In genomic region chr17:17403038-17403437, GRCm38 (mm10) we compare ENCODE assay signal across 9 mouse cellular contexts. TPM values are rescaled to one million over a fixed set of nuclear protein-coding genes. Genes with fewer than 3 reads are reported as not detected.
DNase-seq lines count a peak whose midpoint lies in the region; ATAC-seq and TF ChIP-seq lines count a peak whose summit lies in the region.
"Had no signal": no experiment of that assay in that cellular context is flagged by ENCODE, and none has a peak within 500 bp of the region (broad histone marks: within the 10 kb centered on the region; RNA-seq: fewer than 3 reads in every experiment).

No protein-coding gene starts in this region.

- intact Hi-C loops in heart, postnatal 10 days (cut with DNase I): loop anchor here (5.0 kb wide), 1 partner anchor 119 kb away; no protein-coding TSS in a partner anchor

- H3K36me3 ChIP-seq in heart, embryonic 13.5 days: no peaks in the 10 kb centered on the region
- H3K36me3 ChIP-seq in E14TG2a.4 (ENCODE audit: insufficient read depth, low read length): no peaks in the 10 kb centered on the region
- no peaks in the 10 kb centered on the region for H3K36me3 ChIP-seq in forebrain, embryonic 15.5 days
- H3K36me3 ChIP-seq in midbrain, embryonic 11.5 days (ENCODE audit: control insufficient read depth, insufficient read depth, low read length): no peaks in the 10 kb centered on the region

- H3K9ac ChIP-seq in heart, embryonic 13.5 days: no peak overlapping the region
- H3K9ac ChIP-seq in forebrain, embryonic 15.5 days (replicated peaks): peak overlapping the region; percentile 51
- peak overlapping the region; percentile 24; the same call in 1 of the 2 replicates for H3K9ac ChIP-seq in midbrain, embryonic 11.5 days (ENCODE audit: low read length)

- H3K27me3 ChIP-seq in heart, embryonic 13.5 days (replicated peaks): no peaks in the 10 kb centered on the region
- H3K27me3 ChIP-seq in E14TG2a.4 (ENCODE audit: insufficient read depth, low read length): no peaks in the 10 kb centered on the region
- H3K27me3 ChIP-seq in forebrain, embryonic 15.5 days: no peaks in the 10 kb centered on the region
- H3K27me3 ChIP-seq in midbrain, embryonic 11.5 days (ENCODE audit: control insufficient read depth, insufficient read depth, low read length): no peaks in the 10 kb centered on the region; the same call in 1 of the 2 replicates

- 27% methylated on average over 5 of the region's 5 CpGs for WGBS in heart, embryonic 13.5 days
- 1% methylated on average over 5 of the region's 5 CpGs for WGBS in forebrain, embryonic 15.5 days
- WGBS in midbrain, embryonic 11.5 days: 11% methylated on average over 5 of the region's 5 CpGs

- H3K9me3 ChIP-seq in heart, embryonic 13.5 days: no peaks in the 10 kb centered on the region
- H3K9me3 ChIP-seq in E14TG2a.4 (ENCODE audit: low read length): no peaks in the 10 kb centered on the region
- no peaks in the 10 kb centered on the region for H3K9me3 ChIP-seq in forebrain, embryonic 15.5 days
- H3K9me3 ChIP-seq in midbrain, embryonic 11.5 days (ENCODE audit: control insufficient read depth, low read length): no peaks in the 10 kb centered on the region

- no peak for TF ChIP-seq CTCF in E14TG2a.4 (conservative IDR thresholded peaks at IDR 0.05; ENCODE audit: low read length)

- H3K4me3 ChIP-seq in heart, embryonic 13.5 days: peak overlapping the region; percentile 21; the same call in 1 of the 2 replicates
- 0 out of 2 replicates have a peak overlapping the region, but pooled peaks have one; percentile 14 for H3K4me3 ChIP-seq in E14TG2a.4 (replicated peaks; ENCODE audit: low read length)
- peak overlapping the region; percentile 43 for H3K4me3 ChIP-seq in forebrain, embryonic 15.5 days
- H3K4me3 ChIP-seq in midbrain, embryonic 11.5 days (ENCODE audit: low read depth, low read length): peak overlapping the region; percentile 38

- DNase-seq in heart, postnatal 10 days: no peak
- peak; percentile 86 for DNase-seq in midbrain, embryonic 11.5 days (ENCODE audit: low spot score, missing footprints)
- no peak for DNase-seq in cerebellum, adult 8-10 months
- no peak for DNase-seq in adrenal gland, postnatal 36 days
- DNase-seq in adrenal gland, postnatal 10 days: no peak

- peak overlapping the region; percentile 42 for H3K4me2 ChIP-seq in heart, embryonic 13.5 days
- H3K4me2 ChIP-seq in forebrain, embryonic 15.5 days (replicated peaks): peak overlapping the region; percentile 47
- H3K4me2 ChIP-seq in midbrain, embryonic 11.5 days: peak overlapping the region; percentile 49

- H3K27ac ChIP-seq in heart, embryonic 13.5 days (replicated peaks): no peak overlapping the region
- peak overlapping the region; percentile 91 for H3K27ac ChIP-seq in forebrain, embryonic 15.5 days (replicated peaks)
- peak overlapping the region; percentile 17; the same call in 1 of the 2 replicates for H3K27ac ChIP-seq in midbrain, embryonic 11.5 days (ENCODE audit: low read depth, low read length)

- ATAC-seq in heart, embryonic 13.5 days (ENCODE audit: extremely low read depth, insufficient number of reproducible peaks, low FRiP score, low TSS enrichment): no peak
- peak; percentile 61 for ATAC-seq in forebrain, embryonic 15.5 days (replicated peaks)
- peak; percentile 38 for ATAC-seq in midbrain, embryonic 11.5 days (ENCODE audit: low FRiP score)

- H3K4me1 ChIP-seq in heart, embryonic 13.5 days: peaks cover 12% of the 10 kb centered on the region
- H3K4me1 ChIP-seq in E14TG2a.4 (replicated peaks; ENCODE audit: low read depth, low read length): peaks cover 49% of the 10 kb centered on the region
- peaks cover 35% of the 10 kb centered on the region for H3K4me1 ChIP-seq in forebrain, embryonic 15.5 days
- peaks cover 10% of the 10 kb centered on the region for H3K4me1 ChIP-seq in midbrain, embryonic 11.5 days (ENCODE audit: control insufficient read depth, insufficient read depth, low read length)

RNA-seq across cellular contexts. Expression of gene Lix1, which starts 0.6 kb away (rescaled TPM):
- polyA plus RNA-seq in heart, embryonic 13.5 days (2015; fragmentation: Nextera tagmentation; extraction: Ambion mirVana): 2.6 and 3.5 TPM in 2 replicates
- total RNA-seq in heart, postnatal 10 days (2021): 1 to 10 TPM; 5.3 to 6.0 TPM
- polyA plus RNA-seq in forebrain, embryonic 15.5 days (2015; fragmentation: Nextera tagmentation; extraction: Ambion mirVana): 34.1 and 39.5 TPM in 2 replicates
- 46.9 and 54.6 TPM in 2 replicates for polyA plus RNA-seq in midbrain, embryonic 11.5 days (2014; fragmentation: Nextera tagmentation; extraction: Ambion mirVana)
- 1 to 10 TPM; 7.4 to 9.2 TPM for total RNA-seq in adrenal gland, postnatal 36 days (2021)
- 10 to 100 TPM in 1 of 2 experiments, 1 to 10 TPM in 1; 7.7 to 10.5 TPM for total RNA-seq in adrenal gland, postnatal 10 days (2021)
- polyA plus RNA-seq: small intestine, adult 2 months had no signal

RNA-seq across cellular contexts. Expression of gene Riok2, which starts 28.9 kb away (rescaled TPM):
- polyA plus RNA-seq in heart, embryonic 13.5 days (2015; fragmentation: Nextera tagmentation; extraction: Ambion mirVana): 20.7 TPM in 2 replicates
- total RNA-seq in heart, postnatal 10 days (2021): 10 to 100 TPM; 18.5 to 18.7 TPM
- 27.0 and 29.4 TPM in 2 replicates for polyA plus RNA-seq in forebrain, embryonic 15.5 days (2015; fragmentation: Nextera tagmentation; extraction: Ambion mirVana)
- polyA plus RNA-seq in midbrain, embryonic 11.5 days (2014; fragmentation: Nextera tagmentation; extraction: Ambion mirVana): 31.7 and 33.0 TPM in 2 replicates
- 10 to 100 TPM; 32.4 to 41.6 TPM for total RNA-seq in adrenal gland, postnatal 36 days (2021)
- total RNA-seq in adrenal gland, postnatal 10 days (2021): 10 to 100 TPM; 22.1 to 24.3 TPM
